Mouse (Mus musculus) forebrain, embryonic 15.5 days (tissue): Measurements from ENCODE around the gene Ppp1r1b. TPM values are rescaled to one million over a fixed set of nuclear protein-coding genes. Genes with fewer than 3 reads are reported as not detected.
A peak's percentile ranks its signal among the peaks of the same experiment; 100 is the strongest.
"Not testable (repeated sequence)": the region's sequence is repeated elsewhere in the genome, so short reads cannot be mapped to it uniquely, and the experiment has no call there.

ENCODE experiments used
- ATAC-seq: fragments of 200-750 bp; cut with Nextera tagmentation; replicated peaks from 2 replicates; pipeline ENCODE4 v1.8.0; 2017; ENCODE audit warnings: mild to moderate bottlenecking, moderate TSS enrichment, moderate library complexity
- H3K27ac ChIP-seq: fragments of 300-500 bp; sonication (generic); replicated peaks from 2 replicates; pipeline ENCODE4 v1.5.1; 2015; ENCODE audit warnings: mild to moderate bottlenecking, inconsistent platforms
- H3K27me3 ChIP-seq: fragments of 300-500 bp; sonication (generic); 2 replicates; pipeline ENCODE4 v1.6.1; 2015; ENCODE audit warnings: inconsistent platforms
- H3K36me3 ChIP-seq: fragments of 300-500 bp; sonication (generic); 2 replicates; pipeline ENCODE4 v1.6.1; 2015; ENCODE audit warnings: mild to moderate bottlenecking, inconsistent platforms
- H3K4me1 ChIP-seq: fragments of 300-500 bp; sonication (generic); 2 replicates; pipeline ENCODE4 v1.6.1; 2015; ENCODE audit warnings: inconsistent platforms
- H3K4me2 ChIP-seq: fragments of 300-500 bp; sonication (generic); replicated peaks from 2 replicates; pipeline ENCODE4 v1.6.1; 2015; ENCODE audit warnings: mild to moderate bottlenecking, inconsistent platforms
- H3K4me3 ChIP-seq: fragments of 300-500 bp; sonication (generic); 2 replicates; pipeline ENCODE4 v1.5.1; 2015; ENCODE audit warnings: mild to moderate bottlenecking, inconsistent platforms
- H3K9ac ChIP-seq: fragments of 300-500 bp; sonication (generic); replicated peaks from 2 replicates; pipeline ENCODE4 v1.6.1; 2015; ENCODE audit warnings: mild to moderate bottlenecking, inconsistent platforms
- H3K9me3 ChIP-seq: fragments of 300-500 bp; sonication (generic); 2 replicates; pipeline ENCODE4 v1.6.1; 2016; ENCODE audit warnings: inconsistent platforms
- WGBS: fragments of 180-500 bp; shearing (Covaris S2); methylation state at CpG from one replicate; pipeline ENCODE4 v1.1.7; 2015; ENCODE audit warnings: mixed read lengths; 5-methylcytosine and 5-hydroxymethylcytosine counted together
- polyA plus RNA-seq: library from polyadenylated mRNA; unstranded; fragments of >200 nt; fragmentation: Nextera tagmentation; extraction: Ambion mirVana; gene quantifications from 2 replicates; pipeline ENCODE4 v1.2.1, GENCODE M21; 2015

The Ppp1r1b gene
- polyA plus RNA-seq, 1 experiment from 2014 or later, result 60.4 TPM

DNA sequence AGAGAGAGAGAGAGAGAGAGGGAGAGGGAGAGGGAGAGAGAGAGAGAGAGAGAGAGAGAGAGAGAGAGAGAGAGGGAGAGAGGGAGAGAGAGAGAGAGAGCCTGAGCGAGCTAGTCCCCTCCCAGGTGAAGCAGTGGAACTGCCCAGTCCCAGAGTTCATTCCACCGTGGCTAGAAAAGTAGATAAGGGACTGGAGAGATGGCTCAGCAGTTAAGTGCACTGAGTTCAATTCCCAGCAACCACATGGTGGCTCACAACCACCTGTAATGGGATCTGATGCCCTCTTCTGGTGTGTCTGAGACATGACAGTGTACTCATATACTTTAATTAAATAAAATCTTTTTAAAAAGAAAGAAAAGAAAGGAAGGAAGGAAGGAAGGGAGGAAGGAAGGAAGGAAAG lies 34.2 kb downstream of the Ppp1r1b start:
- Histone ChIP-seq H3K36me3 (peaks cover 28% of the 10 kb centered on the region), H3K27me3 (peaks cover 12% of the 10 kb centered on the region; the same call in 1 of the 2 replicates)
- WGBS, result 50% methylated on average over 2 of the region's 2 CpGs
- ATAC-seq, H3K27ac ChIP-seq, H3K4me2 ChIP-seq, H3K9ac ChIP-seq, H3K9me3 ChIP-seq, H3K4me3 ChIP-seq, H3K4me1 ChIP-seq: not testable (repeated sequence)

DNA sequence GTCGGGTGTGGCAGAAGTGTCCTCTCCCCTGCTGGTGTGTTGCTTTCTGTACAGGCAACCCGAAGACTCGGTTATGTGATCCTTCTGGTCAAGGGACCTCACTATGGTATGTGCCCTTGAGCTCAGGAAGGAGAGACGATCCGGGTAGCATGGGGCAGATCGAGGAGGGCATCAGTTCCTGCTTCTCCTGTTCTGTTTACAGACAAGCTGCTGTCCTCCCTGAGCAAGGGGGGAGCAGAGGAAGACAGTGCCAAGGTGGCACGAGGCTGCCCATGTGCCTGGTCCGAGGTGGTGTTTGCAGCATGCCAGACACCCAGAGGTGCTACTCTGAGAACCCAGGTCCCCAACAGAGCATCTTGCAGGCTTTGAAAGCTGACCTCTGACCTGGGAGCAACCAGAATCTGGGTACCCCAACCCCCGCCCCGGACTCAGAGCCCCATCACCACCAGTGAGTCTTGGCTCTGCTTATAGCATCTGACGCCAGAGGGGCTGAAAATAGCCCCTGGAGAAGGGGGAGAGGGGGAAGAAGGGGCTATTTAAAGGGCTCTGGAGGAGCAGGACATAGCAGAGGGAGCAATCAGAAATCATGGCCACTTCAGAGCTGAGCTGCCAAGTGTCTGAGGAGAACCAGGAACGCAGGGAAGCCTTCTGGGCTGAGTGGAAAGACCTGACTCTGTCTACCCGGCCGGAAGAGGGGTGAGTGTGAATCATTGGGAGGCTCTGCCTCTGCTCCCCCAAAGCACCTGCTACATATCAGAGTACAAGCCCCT lies 35.2 kb downstream of the Ppp1r1b start, which contains the start of gene Tcap:
Tcap (plus strand) TSS at position 551 of the 770 bp plus-strand sequence.
- WGBS, result 66% methylated on average over 14 of the region's 14 CpGs
- no peaks in the 10 kb centered on the region for H3K9me3 ChIP-seq
- H3K9ac ChIP-seq, result no peak within 1 kb of the TSS
- H3K27me3 ChIP-seq, result peaks cover 20% of the 10 kb centered on the region
- H3K4me3 ChIP-seq, result no peak within 1 kb of the TSS
- H3K4me2 ChIP-seq, result no peak within 1 kb of the TSS
- no peak for ATAC-seq
- H3K4me1 ChIP-seq, result peaks cover 8% of the 10 kb centered on the region
- H3K36me3 ChIP-seq, result peaks cover 17% of the 10 kb centered on the region
- no peak within 1 kb of the TSS for H3K27ac ChIP-seq

DNA sequence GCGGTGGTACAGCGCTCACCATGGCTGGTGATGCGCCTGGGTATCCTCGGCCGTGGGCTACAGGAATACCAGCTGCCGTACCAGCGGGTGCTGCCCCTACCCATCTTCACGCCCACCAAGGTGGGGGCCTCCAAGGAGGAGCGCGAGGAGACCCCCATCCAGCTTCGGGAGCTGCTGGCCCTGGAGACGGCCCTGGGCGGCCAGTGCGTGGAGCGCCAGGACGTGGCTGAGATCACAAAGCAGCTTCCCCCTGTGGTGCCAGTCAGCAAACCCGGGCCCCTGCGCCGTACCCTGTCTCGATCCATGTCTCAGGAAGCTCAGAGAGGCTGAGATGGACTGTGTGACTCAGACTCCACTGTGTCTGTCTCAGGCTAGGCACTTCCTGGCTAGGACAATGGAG lies 36.0 kb downstream of the Ppp1r1b start:
- Histone ChIP-seq H3K9me3 (no peaks in the 10 kb centered on the region), H3K4me2 (no peak overlapping the region), H3K27me3 (peaks cover 20% of the 10 kb centered on the region), H3K4me1 (peaks cover 9% of the 10 kb centered on the region), H3K9ac (no peak overlapping the region), H3K36me3 (peaks cover 10% of the 10 kb centered on the region; the same call in 1 of the 2 replicates), H3K4me3 (no peak overlapping the region), H3K27ac (no peak overlapping the region)
- WGBS, result 79% methylated on average over 20 of the region's 20 CpGs
- ATAC-seq, result no peak

DNA sequence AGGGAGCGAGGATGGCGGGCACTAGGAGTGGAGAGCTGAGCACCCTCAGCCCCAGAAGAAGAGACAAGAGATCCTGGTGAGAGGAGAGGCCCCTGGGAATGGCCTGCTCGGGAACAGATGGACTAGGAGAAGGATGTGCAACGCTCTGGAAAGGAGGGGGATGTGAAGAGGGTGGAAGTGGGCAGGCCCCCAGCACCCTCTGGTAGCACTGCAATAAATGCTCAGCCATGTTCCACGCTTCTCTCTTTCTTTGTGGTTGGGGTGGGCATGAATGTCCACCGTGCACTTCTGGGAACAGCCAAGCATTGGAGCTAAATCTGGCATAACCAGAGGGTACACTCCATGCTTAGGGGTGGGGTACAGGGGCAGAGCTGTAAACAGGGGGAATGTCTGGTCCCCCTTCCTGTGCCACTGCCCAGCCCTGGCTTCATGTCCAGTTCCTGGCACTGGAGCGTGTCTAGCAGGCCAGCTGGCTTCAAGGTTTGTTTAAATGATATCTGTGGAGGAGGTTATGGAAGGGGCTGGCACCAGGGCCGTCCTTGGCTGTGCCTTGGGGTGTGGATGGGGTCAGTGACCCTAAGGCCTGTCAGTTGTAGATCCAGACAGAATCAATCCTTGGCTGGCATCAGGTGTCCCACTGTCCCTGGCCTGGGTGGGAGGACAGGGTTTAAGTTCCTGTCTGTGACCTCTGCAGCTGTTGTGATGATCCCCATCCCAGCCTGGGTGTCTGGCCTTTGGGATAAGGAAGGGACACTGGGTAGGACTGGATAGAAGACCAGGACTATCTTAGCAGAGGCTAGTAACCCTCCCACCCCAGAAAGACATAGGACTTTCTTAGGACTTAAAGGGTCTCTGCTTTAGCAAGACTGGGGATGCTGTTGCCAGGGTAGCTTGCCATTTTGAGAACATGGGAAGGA lies 36.8 kb downstream of the Ppp1r1b start:
- H3K27ac ChIP-seq, result no peak overlapping the region
- ATAC-seq, result no peak
- 60% methylated on average over 8 of the region's 8 CpGs for whole genome bisulfite sequencing
- H3K36me3 ChIP-seq, result peaks cover 8% of the 10 kb centered on the region; the same call in 1 of the 2 replicates
- no peaks in the 10 kb centered on the region for H3K9me3 ChIP-seq
- H3K4me2 ChIP-seq, result no peak overlapping the region
- peaks cover 20% of the 10 kb centered on the region for H3K27me3 ChIP-seq
- no peak overlapping the region for H3K9ac ChIP-seq
- peaks cover 7% of the 10 kb centered on the region for H3K4me1 ChIP-seq
- no peak overlapping the region for H3K4me3 ChIP-seq

DNA sequence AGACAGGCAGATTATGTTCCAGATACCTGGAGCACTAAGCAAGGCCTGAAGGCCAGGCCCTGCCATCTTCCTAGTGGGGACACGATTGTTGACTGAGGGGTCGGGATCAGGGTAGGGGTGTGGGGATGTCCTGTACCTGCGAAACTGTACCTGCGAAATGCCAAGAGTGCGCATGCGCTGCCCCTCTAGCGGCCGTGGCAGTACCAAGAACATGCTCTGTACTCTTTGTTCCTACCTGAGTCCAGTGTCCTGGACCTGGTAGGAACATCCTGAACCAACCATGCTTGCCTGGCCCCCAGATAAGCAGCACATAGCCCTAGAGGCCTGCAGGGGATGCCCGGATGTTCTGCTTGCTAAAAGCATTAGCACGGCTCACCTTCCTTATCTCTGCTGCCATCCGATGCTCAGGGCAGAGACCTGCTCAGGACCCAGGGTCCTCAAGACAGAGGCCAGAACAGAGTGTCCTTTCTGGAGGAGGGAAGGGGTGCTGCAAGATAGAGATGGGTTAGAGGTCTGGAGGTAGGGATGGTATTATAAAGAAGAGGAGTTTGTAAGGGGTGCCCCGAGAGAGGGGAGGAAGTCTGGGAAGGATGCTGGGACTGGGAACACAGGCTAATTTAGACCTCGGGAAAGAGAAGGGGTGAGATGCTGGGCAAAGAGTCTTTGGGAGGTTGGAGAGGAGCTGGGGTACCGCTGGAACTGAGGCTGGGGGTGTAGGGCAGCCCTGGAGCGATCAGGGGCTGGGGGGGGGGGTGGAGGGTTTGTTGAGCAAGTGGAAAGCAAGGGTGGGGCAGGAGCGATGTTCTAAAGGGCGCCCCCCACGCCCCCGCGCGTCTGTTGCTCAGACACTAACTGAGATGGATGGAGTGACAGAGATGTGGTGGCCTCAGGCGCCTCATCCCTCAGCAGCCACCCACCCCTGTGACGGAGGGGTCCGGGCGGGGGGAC lies 37.7 kb downstream of the Ppp1r1b start, which contains the start of gene Pnmt:
Pnmt (plus strand) TSS at position 813 of the 948 bp plus-strand sequence.
- peaks cover 20% of the 10 kb centered on the region for H3K27me3 ChIP-seq

DNA sequence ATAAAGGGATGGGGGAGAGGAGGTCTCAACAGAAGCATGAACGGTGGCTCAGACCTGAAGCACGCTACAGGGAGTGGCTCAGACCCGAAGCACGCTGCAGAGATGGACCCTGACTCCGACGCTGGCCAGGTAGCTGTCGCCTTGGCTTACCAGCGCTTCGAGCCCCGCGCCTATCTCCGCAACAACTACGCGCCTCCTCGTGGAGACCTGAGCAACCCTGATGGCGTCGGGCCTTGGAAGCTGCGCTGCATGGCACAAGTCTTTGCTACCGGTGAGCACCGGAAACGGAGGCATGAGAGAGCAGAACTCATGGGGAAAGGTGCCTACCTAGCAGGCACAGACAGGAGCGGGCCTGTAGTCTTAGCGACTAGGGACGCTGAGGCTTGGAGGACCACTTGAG lies 38.4 kb downstream of the Ppp1r1b start:
- no peak overlapping the region for H3K27ac ChIP-seq
- H3K36me3 ChIP-seq, result no peaks in the 10 kb centered on the region
- peaks cover 2% of the 10 kb centered on the region; the same call in 1 of the 2 replicates for H3K4me1 ChIP-seq
- 0 out of 2 replicates have a peak overlapping the region, but pooled peaks have one; percentile 8 for H3K4me2 ChIP-seq
- H3K9me3 ChIP-seq, result no peaks in the 10 kb centered on the region
- WGBS, result 18% methylated on average over 24 of the region's 24 CpGs
- H3K27me3 ChIP-seq, result peaks cover 20% of the 10 kb centered on the region
- H3K4me3 ChIP-seq, result no peak overlapping the region
- no peak overlapping the region for H3K9ac ChIP-seq
- no peak for ATAC-seq

More for the DNA sequence above, 37.7 kb downstream of the Ppp1r1b start, which contains the start of gene Pnmt:
- Histone ChIP-seq H3K4me1 (peaks cover 2% of the 10 kb centered on the region; the same call in 1 of the 2 replicates), H3K9me3 (no peaks in the 10 kb centered on the region), H3K36me3 (peaks cover under 1% of the 10 kb centered on the region; the same call in 1 of the 2 replicates), H3K27ac (no peak within 1 kb of the TSS), H3K4me3 (no peak within 1 kb of the TSS), H3K9ac (no peak within 1 kb of the TSS), H3K4me2 (0 out of 2 replicates have a peak within 1 kb of the TSS, but pooled peaks have one; percentile 8)
- ATAC-seq, result no peak
- WGBS, result 56% methylated on average over 25 of the region's 25 CpGs

DNA sequence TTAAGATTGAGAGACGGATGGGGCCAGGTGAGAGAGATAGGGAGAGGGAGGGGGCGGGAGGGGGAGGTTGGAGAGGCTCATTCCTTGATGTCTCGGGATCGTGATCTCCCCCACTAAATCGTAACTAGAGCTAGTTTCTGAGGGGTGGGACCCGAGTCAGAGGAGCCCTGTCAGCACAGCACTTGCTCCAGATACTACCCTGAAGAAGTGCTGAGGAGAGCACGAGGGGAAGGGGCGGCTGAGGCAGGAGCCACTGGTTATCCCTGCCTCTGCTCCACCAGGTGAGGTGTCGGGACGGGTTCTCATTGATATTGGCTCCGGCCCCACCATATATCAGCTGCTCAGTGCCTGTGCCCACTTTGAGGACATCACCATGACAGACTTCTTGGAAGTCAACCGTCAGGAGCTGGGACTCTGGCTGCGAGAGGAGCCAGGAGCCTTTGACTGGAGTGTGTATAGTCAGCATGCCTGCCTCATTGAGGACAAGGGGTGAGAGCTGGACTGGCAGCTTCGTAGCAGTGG lies 38.9 kb downstream of the Ppp1r1b start:
- no peak overlapping the region for H3K4me3 ChIP-seq
- peaks cover 2% of the 10 kb centered on the region; the same call in 1 of the 2 replicates for H3K4me1 ChIP-seq
- H3K9ac ChIP-seq, result no peak overlapping the region
- peaks cover 20% of the 10 kb centered on the region for H3K27me3 ChIP-seq
- H3K36me3 ChIP-seq, result no peaks in the 10 kb centered on the region
- H3K27ac ChIP-seq, result no peak overlapping the region
- no peak overlapping the region for H3K4me2 ChIP-seq
- H3K9me3 ChIP-seq, result no peaks in the 10 kb centered on the region
- ATAC-seq, result no peak
- WGBS, result 62% methylated on average over 14 of the region's 14 CpGs

DNA sequence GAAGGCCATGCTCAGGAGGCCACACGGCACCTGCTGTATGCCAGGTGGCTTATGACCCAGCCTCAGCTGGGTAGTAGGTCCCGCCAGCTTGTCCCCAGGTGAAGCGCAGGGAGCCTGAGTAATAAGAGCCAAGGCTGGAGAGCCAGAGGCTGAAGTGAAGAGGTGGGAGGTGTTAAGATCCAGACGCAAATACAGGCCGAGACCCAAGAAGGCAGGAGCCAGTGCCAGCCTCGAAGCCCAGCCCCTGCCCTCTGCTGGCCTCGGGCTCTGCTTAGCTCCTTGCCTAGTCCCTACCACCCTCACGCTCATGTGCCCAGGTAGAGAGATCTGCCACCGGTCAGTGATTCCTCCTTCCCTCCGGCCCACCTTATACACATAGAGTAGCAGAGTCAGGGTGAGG lies 40.1 kb downstream of the Ppp1r1b start:
- 72% methylated on average over 10 of the region's 10 CpGs for WGBS
- no peak overlapping the region for H3K9ac ChIP-seq
- no peak overlapping the region for H3K4me3 ChIP-seq
- peaks cover 4% of the 10 kb centered on the region for H3K4me1 ChIP-seq
- H3K4me2 ChIP-seq, result no peak overlapping the region
- no peak overlapping the region for H3K27ac ChIP-seq
- H3K9me3 ChIP-seq, result no peaks in the 10 kb centered on the region
- ATAC-seq, result no peak
- no peaks in the 10 kb centered on the region for H3K36me3 ChIP-seq
- H3K27me3 ChIP-seq, result peaks cover 20% of the 10 kb centered on the region

DNA sequence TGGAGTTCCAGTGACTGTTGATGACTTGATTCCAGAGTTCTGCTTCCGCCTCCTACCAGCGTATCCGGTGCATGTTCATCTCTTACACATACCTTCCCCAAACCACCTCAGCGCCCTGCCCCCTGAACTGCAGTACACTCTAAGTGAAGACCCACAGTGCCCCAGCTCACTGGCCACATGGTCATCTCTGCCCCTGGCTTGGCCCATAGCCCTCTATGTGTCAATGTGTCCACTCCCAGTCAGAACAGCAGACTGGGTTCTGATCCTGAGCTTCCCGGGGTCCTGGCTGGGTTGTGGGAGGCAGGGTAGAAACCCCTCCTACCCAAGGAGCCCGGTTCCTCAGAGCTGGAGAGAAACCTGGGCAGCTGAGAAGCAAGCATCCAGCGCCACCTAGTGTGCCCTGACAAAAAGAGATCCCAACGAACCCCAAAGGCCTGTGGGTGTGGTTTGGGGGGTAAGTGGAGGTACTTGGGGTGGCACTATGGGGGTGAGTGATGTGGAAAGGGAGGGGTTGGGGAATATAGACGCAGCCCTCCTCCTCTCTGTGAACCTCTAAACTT lies 41.1 kb downstream of the Ppp1r1b start:
- Histone ChIP-seq H3K36me3 (no peaks in the 10 kb centered on the region), H3K4me3 (no peak overlapping the region), H3K27ac (no peak overlapping the region), H3K4me2 (no peak overlapping the region), H3K9ac (no peak overlapping the region), H3K4me1 (peaks cover 14% of the 10 kb centered on the region), H3K9me3 (no peaks in the 10 kb centered on the region), H3K27me3 (peaks cover 20% of the 10 kb centered on the region)
- WGBS, result 29% methylated on average over 9 of the region's 9 CpGs
- ATAC-seq, result no peak

DNA sequence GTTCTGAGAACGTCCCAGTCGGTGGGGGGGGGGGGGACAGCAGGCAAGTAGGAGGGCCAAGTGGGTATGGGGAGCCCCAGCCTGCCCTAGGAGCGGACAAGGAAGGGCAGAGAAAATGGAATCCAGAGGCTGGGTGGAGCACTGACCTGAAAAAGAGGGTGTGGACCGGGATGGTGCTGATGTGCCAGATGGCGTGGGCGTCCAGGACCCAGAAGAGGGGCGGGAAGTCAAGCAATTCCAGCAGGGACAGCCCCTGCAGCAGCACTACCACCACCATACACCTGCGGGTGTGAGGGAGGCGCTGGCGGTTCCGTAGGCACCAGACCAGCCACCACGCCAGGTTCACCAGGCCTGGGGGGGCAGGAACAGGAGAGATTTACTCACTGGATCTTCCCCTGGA lies 41.9 kb downstream of the Ppp1r1b start:
- no peaks in the 10 kb centered on the region for H3K9me3 ChIP-seq
- H3K9ac ChIP-seq, result no peak overlapping the region
- 77% methylated on average over 12 of the region's 12 CpGs for WGBS
- no peak overlapping the region for H3K27ac ChIP-seq
- no peak for ATAC-seq
- H3K27me3 ChIP-seq, result peaks cover 20% of the 10 kb centered on the region
- H3K36me3 ChIP-seq, result no peaks in the 10 kb centered on the region
- H3K4me1 ChIP-seq, result peaks cover 16% of the 10 kb centered on the region
- H3K4me2 ChIP-seq, result no peak overlapping the region
- H3K4me3 ChIP-seq, result no peak overlapping the region

DNA sequence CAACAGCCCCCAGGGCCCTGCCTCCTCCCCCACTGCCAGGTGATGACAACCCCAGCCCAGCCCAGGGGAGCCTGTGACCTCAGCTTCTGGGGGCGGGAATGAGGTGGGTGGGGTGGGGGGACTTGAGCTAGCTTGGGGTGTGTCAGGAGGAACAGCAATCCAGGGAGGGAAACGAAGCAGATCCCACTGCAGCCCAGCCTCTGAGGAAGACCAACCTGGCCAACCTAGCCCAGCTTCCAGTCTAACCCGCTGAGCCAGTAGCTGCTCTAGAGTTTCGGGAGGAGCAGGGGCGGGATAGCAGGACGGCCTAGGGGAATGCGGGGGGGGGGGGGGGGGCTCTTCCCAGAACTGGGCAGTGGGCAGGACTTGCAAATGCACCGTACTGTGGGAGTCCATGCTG lies 43.8 kb downstream of the Ppp1r1b start:
- ATAC-seq, result no peak

More for the DNA sequence above, 43.8 kb downstream of the Ppp1r1b start:
- no peaks in the 10 kb centered on the region for H3K36me3 ChIP-seq
- WGBS, result 21% methylated on average over 8 of the region's 8 CpGs
- H3K27ac ChIP-seq, result no peak overlapping the region
- H3K4me1 ChIP-seq, result peaks cover 16% of the 10 kb centered on the region
- no peak overlapping the region for H3K4me2 ChIP-seq
- H3K27me3 ChIP-seq, result peaks cover 11% of the 10 kb centered on the region
- no peak overlapping the region for H3K4me3 ChIP-seq
- no peak overlapping the region for H3K9ac ChIP-seq
- no peaks in the 10 kb centered on the region for H3K9me3 ChIP-seq
